Mouse (Mus musculus) cortical plate, adult 2 months (tissue): ENCODE measurements around the gene Arrdc1.

Experiments used
- CTCF ChIP-seq: fragments of 200-500 bp; IDR thresholded peaks from 2 replicates; pipeline ENCODE4 v1.5.1; 2011; ENCODE audit warnings: mild to moderate bottlenecking, control low read depth, low read length; ENCODE audit not compliant: insufficient read depth; ENCODE audit errors: extremely low read depth
- POLR2A ChIP-seq: fragments of 200-500 bp; IDR thresholded peaks from 2 replicates; pipeline ENCODE4 v1.6.1; 2011; ENCODE audit warnings: mild to moderate bottlenecking, low read length, control low read depth; ENCODE audit not compliant: insufficient read depth; ENCODE audit errors: extremely low read depth

GRCm38 (mm10) chr2:24935057-24935796 is at the start of gene Arrdc1:
- TF ChIP-seq POLR2A, result peak; percentile 52; the same call in 1 of the 2 replicates
- 0 out of 2 replicates have a peak, but pooled peaks have one; percentile 15 for TF ChIP-seq CTCF
